Mouse (Mus musculus) myocyte (in vitro differentiated cells): Measurements from ENCODE around the gene Mtfr1l. TPM values are rescaled to one million over a fixed set of nuclear protein-coding genes. Genes with fewer than 3 reads are reported as not detected.

Experiments
- H3K27me3 ChIP-seq: one replicate; pipeline ENCODE4 v1.6.1; 2011; ENCODE audit not compliant: control insufficient read depth, insufficient read depth, insufficient read length
- H3K36me3 ChIP-seq: one replicate; pipeline ENCODE4 v1.6.1; 2011; ENCODE audit not compliant: control insufficient read depth, insufficient read depth
- H3K4me2 ChIP-seq: one replicate; pipeline ENCODE4 v1.6.1; 2011; ENCODE audit warnings: low read depth, control low read depth
- H3K4me3 ChIP-seq: one replicate; pipeline ENCODE4 v1.5.1; 2011; ENCODE audit warnings: mild to moderate bottlenecking, control low read depth, moderate library complexity
- H3K79me2 ChIP-seq: one replicate; pipeline ENCODE4 v1.6.1; 2011; ENCODE audit not compliant: control insufficient read depth, insufficient read depth
- H3ac ChIP-seq: one replicate; pipeline ENCODE4 v1.6.1; 2011; ENCODE audit not compliant: control insufficient read depth, insufficient read length
- CEBPB ChIP-seq: IDR thresholded peaks from 2 replicates; pipeline ENCODE4 v1.6.1; 2011; ENCODE audit warnings: mild to moderate bottlenecking, moderate library complexity; ENCODE audit not compliant: poor library complexity, insufficient read depth, severe bottlenecking
- E2F4 ChIP-seq: IDR thresholded peaks from one replicate; pipeline ENCODE4 v1.6.1; 2011; ENCODE audit warnings: mild to moderate bottlenecking, control low read depth, moderate library complexity; ENCODE audit not compliant: insufficient read depth
- MAX ChIP-seq: IDR thresholded peaks from one replicate; pipeline ENCODE4 v1.6.1; 2011; ENCODE audit warnings: low read depth, mild to moderate bottlenecking, control low read depth
- MYOD1 ChIP-seq, 3 experiments: IDR thresholded peaks; one replicate each; pipeline ENCODE4 v1.6.1; 2011; ENCODE audit warnings: control low read depth in 2 of 3, low read depth in 2 of 3, mild to moderate bottlenecking in 2 of 3, moderate library complexity in 1 of 3; ENCODE audit not compliant: insufficient read length in 2 of 3, control insufficient read depth in 1 of 3
- MYOG ChIP-seq, 3 experiments: IDR thresholded peaks; one replicate each; pipeline ENCODE4 v1.6.1; 2011; ENCODE audit warnings: control low read depth in 2 of 3, low read depth in 2 of 3, mild to moderate bottlenecking in 2 of 3; ENCODE audit not compliant: insufficient read length in 2 of 3, control insufficient read depth in 1 of 3, insufficient read depth in 1 of 3
- POLR2A ChIP-seq: IDR thresholded peaks from one replicate; pipeline ENCODE4 v1.6.1; 2011; ENCODE audit warnings: low read depth, mild to moderate bottlenecking, control low read depth, moderate library complexity; ENCODE audit not compliant: insufficient read length
- POLR2AphosphoS2 ChIP-seq: IDR thresholded peaks from one replicate; pipeline ENCODE4 v1.6.1; 2011; ENCODE audit warnings: low read depth, control low read depth; ENCODE audit not compliant: insufficient read length
- REST ChIP-seq: IDR thresholded peaks from one replicate; pipeline ENCODE4 v1.6.1; 2011; ENCODE audit warnings: mild to moderate bottlenecking, control low read depth, moderate library complexity; ENCODE audit not compliant: insufficient read depth, insufficient read length
- SRF ChIP-seq: IDR thresholded peaks from one replicate; pipeline ENCODE4 v1.6.1; 2011; ENCODE audit warnings: low read depth; ENCODE audit not compliant: control insufficient read depth, insufficient read length
- TCF12 ChIP-seq: IDR thresholded peaks from one replicate; pipeline ENCODE4 v1.6.1; 2011; ENCODE audit warnings: mild to moderate bottlenecking, control low read depth; ENCODE audit not compliant: poor library complexity, insufficient read depth, severe bottlenecking
- TCF3 ChIP-seq: IDR thresholded peaks from one replicate; pipeline ENCODE4 v1.6.1; 2011; ENCODE audit warnings: low read depth, control low read depth; ENCODE audit not compliant: insufficient read length
- USF1 ChIP-seq: IDR thresholded peaks from one replicate; pipeline ENCODE4 v1.6.1; 2011; ENCODE audit warnings: low read depth, mild to moderate bottlenecking, control low read depth, moderate library complexity
- polyA plus RNA-seq: library from polyadenylated mRNA; unstranded; fragments of >200 nt; fragmentation: generic; extraction: Trizol; gene quantifications from one replicate; pipeline ENCODE4 v1.2.1, GENCODE M21; 2012; ENCODE audit warnings: missing spikeins

Mtfr1l gene
- polyA plus RNA-seq, 1 experiment: 92.0 TPM

DNA sequence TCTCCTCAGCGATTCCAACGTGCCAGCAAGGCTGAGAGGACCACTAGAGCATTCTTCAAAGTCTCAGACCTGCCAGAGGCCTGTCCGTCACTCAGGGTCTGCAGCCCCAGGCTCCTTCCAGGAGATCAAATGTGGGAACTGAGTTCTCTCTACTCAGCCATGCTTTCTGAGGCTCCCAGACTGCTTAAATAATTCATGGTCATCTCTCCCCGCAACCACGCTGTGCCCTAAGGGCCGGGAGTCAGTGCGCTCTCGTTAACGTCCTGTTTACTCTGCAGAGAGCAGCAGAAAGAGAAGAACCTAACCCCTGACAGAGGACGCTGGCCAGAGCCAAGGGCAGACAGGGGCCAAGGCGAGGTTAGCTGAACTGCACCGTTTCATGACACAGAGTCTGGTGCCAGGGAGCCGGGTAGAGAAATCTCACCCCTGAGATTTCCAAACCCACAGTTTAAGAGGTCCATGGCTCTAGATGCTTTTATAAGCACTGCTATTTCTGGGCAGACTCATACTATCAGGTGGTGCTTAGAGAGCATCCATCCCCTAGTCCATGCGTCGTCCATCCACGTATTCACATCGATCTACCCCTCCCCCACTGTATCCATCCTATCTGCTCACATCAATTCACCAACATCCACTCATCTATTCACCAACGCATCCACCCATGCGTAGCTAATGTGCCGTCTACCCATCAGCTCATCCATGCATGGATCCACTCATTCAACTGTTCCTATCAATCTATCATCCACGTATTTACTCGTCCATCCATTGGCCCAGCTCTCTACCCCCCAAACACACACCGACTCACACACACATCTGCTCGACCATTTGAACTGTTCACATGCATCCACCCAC is 37.5 kb upstream of the Mtfr1l start:
- H3K4me3 ChIP-seq: no peak overlapping the region
- H3K36me3 ChIP-seq: peaks cover 4% of the 10 kb centered on the region
- no peak for TF ChIP-seq MYOG (IDR thresholded peaks at IDR 0.05; ENCODE audit: control insufficient read depth in 1 of 3, insufficient read depth in 1 of 3, insufficient read length in 2 of 3, low read depth in 2 of 3)
- TF ChIP-seq POLR2A: no peak
- TF ChIP-seq POLR2AphosphoS2: no peak
- TF ChIP-seq CEBPB: no peak
- no peak for TF ChIP-seq MAX
- TF ChIP-seq MYOD1 (IDR thresholded peaks at IDR 0.05; ENCODE audit: control insufficient read depth in 1 of 3, insufficient read length in 2 of 3, low read depth in 2 of 3): no peak
- no peak for TF ChIP-seq E2F4
- H3ac ChIP-seq: no peak overlapping the region
- no peaks in the 10 kb centered on the region for H3K79me2 ChIP-seq
- no peak overlapping the region for H3K4me2 ChIP-seq
- no peaks in the 10 kb centered on the region for H3K27me3 ChIP-seq

- Histone ChIP-seq H3ac (no peak overlapping the region), H3K36me3 (no peaks in the 10 kb centered on the region), H3K79me2 (no peaks in the 10 kb centered on the region), H3K4me3 (no peak overlapping the region), H3K4me2 (no peak overlapping the region), H3K27me3 (no peaks in the 10 kb centered on the region)
- TF ChIP-seq USF1 (no peak), MAX (no peak), POLR2AphosphoS2 (no peak), REST (no peak), CEBPB (no peak), TCF3 (no peak), SRF (no peak), TCF12 (no peak), E2F4 (no peak), MYOD1 (IDR thresholded peaks at IDR 0.05; ENCODE audit: control insufficient read depth in 1 of 3, insufficient read length in 2 of 3, low read depth in 2 of 3) (no peak), POLR2A (no peak), MYOG (IDR thresholded peaks at IDR 0.05; ENCODE audit: control insufficient read depth in 1 of 3, insufficient read depth in 1 of 3, insufficient read length in 2 of 3, low read depth in 2 of 3) (no peak)
Observed at GRCm38 (mm10) chr4:134570704-134571451, 35.7 kb upstream of the Mtfr1l start.

GRCm38 (mm10) chr4:134569831-134570230 is 34.6 kb upstream of the Mtfr1l start:
- H3K27me3 ChIP-seq: no peaks in the 10 kb centered on the region
- H3K4me2 ChIP-seq: no peak overlapping the region
- H3K4me3 ChIP-seq: no peak overlapping the region
- H3K79me2 ChIP-seq: no peaks in the 10 kb centered on the region
- H3ac ChIP-seq: no peak overlapping the region
- TF ChIP-seq SRF: no peak
- no peak for TF ChIP-seq TCF12
- TF ChIP-seq TCF3: no peak
- TF ChIP-seq E2F4: no peak
- no peak for TF ChIP-seq CEBPB
- no peak for TF ChIP-seq REST
- no peak for TF ChIP-seq MYOD1 (IDR thresholded peaks at IDR 0.05; ENCODE audit: control insufficient read depth in 1 of 3, insufficient read length in 2 of 3, low read depth in 2 of 3)
- no peak for TF ChIP-seq USF1
- no peak for TF ChIP-seq MYOG (IDR thresholded peaks at IDR 0.05; ENCODE audit: control insufficient read depth in 1 of 3, insufficient read depth in 1 of 3, insufficient read length in 2 of 3, low read depth in 2 of 3)
- H3K36me3 ChIP-seq: no peaks in the 10 kb centered on the region

DNA sequence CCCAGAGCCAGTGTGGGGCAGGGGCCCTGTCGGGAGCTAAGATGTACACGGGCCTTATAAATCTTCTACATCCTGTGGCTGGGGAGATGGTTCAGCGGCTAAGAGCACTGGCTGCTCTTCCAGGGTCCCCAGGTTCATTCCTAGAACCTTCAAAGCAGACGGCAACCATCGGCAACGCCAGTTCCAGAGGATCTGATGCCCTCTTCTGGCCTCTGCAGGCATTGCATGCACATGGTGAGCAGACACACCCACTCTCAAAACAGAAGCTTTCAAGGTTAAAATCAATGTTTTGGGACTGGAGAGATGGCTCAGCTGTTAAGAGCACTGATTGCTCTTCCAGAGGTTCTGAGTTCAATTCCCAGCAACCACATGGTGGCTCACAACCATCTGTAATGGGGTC is 34.0 kb upstream of the Mtfr1l start:
- Histone ChIP-seq H3K27me3 (no peaks in the 10 kb centered on the region), H3ac (no peak overlapping the region), H3K4me3 (no peak overlapping the region), H3K4me2 (no peak overlapping the region), H3K79me2 (no peaks in the 10 kb centered on the region), H3K36me3 (no peaks in the 10 kb centered on the region)
- no peak for TF ChIP-seq SRF
- no peak for TF ChIP-seq POLR2AphosphoS2
- TF ChIP-seq MAX: no peak
- TF ChIP-seq TCF3: no peak
- no peak for TF ChIP-seq MYOG (IDR thresholded peaks at IDR 0.05; ENCODE audit: control insufficient read depth in 1 of 3, insufficient read depth in 1 of 3, insufficient read length in 2 of 3, low read depth in 2 of 3)
- TF ChIP-seq USF1: no peak
- no peak for TF ChIP-seq TCF12
- TF ChIP-seq CEBPB: no peak
- TF ChIP-seq POLR2A: no peak
- TF ChIP-seq MYOD1 (IDR thresholded peaks at IDR 0.05; ENCODE audit: control insufficient read depth in 1 of 3, insufficient read length in 2 of 3, low read depth in 2 of 3): no peak
- no peak for TF ChIP-seq REST
- no peak for TF ChIP-seq E2F4
